14 mouse cellular contexts compared by ENCODE assay signal in the genomic region with DNA sequence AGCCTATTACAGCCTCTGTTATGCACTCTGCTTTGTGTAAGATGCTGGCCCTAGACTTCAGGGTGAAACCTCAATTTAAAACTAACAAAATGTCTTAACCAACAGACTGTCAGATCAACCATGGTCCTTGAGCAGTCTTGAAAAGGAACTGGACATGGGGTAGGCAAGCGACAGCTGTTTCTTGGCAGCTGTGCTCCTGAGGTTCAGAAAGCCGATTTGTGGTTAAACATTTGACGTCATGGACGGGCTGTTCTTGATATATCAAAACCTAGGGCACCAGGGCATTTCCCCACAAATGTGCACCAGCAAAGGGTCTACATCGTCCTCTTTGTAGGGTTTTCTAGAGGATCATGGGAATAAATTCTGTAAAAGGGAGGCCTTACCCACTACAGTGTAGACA.
"Had no signal": no experiment of that assay in that cellular context is flagged by ENCODE, and none has a peak within 500 bp of the region (broad histone marks: within the 10 kb centered on the region; RNA-seq: fewer than 3 reads in every experiment).

No protein-coding gene starts in this region.

- DNase-seq: kidney, adult 18-20 months; kidney, postnatal 25 days; layer of hippocampus, postnatal 36 days; liver, embryonic 13.5 days; lung, adult 2 months; lung, postnatal 14 days; midbrain, embryonic 14.5 days; thymus, adult 2 months; thymus, postnatal 25 days had no signal

- H3K4me2 ChIP-seq: liver, embryonic 13.5 days; midbrain, embryonic 11.5 days; neural tube, embryonic 12.5 days; neural tube, embryonic 15.5 days had no signal

- H3K27ac ChIP-seq: kidney, postnatal 0 days; left cerebral cortex, adult 2 months; liver, embryonic 13.5 days; neural tube, embryonic 12.5 days; neural tube, embryonic 15.5 days had no signal

- H3K4me1 ChIP-seq: liver, embryonic 13.5 days; neural tube, embryonic 12.5 days; neural tube, embryonic 15.5 days had no signal

- H3K27me3 ChIP-seq: liver, embryonic 13.5 days; neural tube, embryonic 12.5 days; neural tube, embryonic 15.5 days had no signal

- H3K9ac ChIP-seq: liver, embryonic 13.5 days; neural tube, embryonic 12.5 days; neural tube, embryonic 15.5 days had no signal

- H3K4me3 ChIP-seq: left cerebral cortex, adult 2 months; liver, embryonic 13.5 days; neural tube, embryonic 12.5 days; neural tube, embryonic 15.5 days had no signal

- H3K9me3 ChIP-seq: liver, embryonic 13.5 days; neural tube, embryonic 12.5 days; neural tube, embryonic 15.5 days had no signal
